Mouse (Mus musculus): ENCODE data around the gene Zfp523.
A peak's percentile ranks its signal among the peaks of the same experiment; 100 is the strongest.

Zfp523 gene

GRCm38 (mm10) chr17:28161310-28161881 lies 15.5 kb upstream of the Zfp523 start:
- DNase-seq, result no peak

- DNase-seq, result peak; percentile 78 to 79
These were observed 13.3 kb upstream of the Zfp523 start for GRCm38 (mm10) chr17:28163666-28164065.

DNA sequence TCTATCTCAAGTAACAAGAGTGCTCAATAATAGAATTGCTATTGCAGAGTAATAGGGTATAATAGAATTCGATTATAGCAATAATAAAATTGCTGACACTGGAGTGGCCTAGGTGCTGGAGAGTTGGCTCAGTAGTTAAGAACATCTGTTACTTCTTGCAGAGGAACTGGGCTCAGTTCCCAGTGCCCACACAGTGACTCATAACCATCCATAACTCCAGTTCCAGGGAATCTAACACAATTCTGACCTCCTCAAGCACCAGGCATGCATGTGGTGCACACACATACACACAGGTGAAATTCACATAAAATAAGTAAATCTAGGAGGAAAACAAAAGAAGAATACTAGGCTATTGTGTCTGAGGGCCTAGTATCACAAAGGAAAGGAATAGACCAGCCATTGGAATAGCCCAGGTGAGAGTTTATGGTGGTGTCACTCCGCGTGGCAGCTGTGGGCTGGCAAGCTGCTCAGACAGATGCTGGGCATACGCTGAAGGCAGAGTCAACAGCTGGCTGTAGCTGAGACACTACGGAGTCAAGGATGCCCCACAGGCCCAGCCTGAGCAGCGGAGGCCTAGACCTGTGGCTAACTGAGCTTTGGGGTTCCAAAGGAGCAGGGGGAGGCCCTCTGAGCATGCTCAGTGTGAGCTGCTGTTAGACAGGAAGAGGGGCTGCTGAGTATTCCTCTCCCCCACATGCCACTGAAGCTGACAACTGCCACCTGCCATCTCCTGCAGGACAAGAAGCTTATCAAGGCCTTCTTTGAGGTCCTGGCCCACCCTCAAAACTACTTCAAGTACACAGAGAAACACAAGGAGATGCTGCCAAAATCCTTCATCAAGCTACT lies 6.2 kb upstream of the Zfp523 start:
- peak; percentile 35 to 64 for DNase-seq

DNA sequence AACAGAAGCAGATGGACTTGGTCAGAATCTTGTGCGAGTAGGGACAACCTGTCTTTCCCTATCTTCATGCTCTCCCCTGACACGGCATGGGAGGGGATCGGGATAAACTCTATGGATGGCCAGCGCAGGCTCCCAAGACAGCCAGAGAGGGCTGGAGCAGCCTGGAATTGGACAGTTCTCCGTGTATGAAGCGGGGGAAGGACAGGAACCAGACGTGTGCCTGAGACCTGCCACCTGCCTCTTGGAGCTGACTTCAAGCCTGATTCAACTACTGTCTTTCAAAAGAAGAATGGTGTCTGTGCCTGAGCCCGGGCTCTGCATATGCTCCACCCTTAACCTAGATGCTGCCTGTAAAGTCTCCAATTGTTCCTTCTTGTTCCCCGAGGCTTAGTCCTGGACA lies 4.2 kb upstream of the Zfp523 start:
- no peak for DNase-seq

DNA sequence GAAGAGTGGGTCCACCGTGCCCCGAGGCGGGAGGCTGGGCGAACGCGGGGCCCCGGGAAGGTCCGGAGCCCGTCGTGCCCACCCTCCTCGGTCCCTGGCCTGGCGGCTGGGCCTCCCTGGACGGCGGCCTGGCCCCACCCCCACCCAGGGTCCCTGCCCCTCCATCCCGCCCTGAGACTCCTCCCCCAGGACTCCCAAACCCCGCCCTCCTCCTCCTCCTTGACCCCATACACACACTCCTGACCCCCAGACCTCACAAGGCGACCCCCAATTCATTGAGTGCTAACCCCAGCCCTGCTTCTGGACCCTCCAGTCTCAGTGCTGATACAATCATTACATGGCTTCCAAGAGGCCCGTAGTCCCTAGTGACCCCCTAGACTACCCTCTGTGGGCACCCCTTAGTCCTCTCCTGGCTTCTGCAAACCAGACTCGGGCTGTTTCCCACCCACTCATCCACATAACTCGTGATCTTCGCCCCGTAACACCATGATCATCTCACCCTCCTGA lies 664 bp downstream of the Zfp523 start:
- DNase-seq, result no peak

- no peak for DNase-seq
These were observed 3.4 kb downstream of the Zfp523 start for GRCm38 (mm10) chr17:28180331-28180730.

GRCm38 (mm10) chr17:28180783-28181544 lies 4.0 kb downstream of the Zfp523 start:
- no peak for DNase-seq

DNA sequence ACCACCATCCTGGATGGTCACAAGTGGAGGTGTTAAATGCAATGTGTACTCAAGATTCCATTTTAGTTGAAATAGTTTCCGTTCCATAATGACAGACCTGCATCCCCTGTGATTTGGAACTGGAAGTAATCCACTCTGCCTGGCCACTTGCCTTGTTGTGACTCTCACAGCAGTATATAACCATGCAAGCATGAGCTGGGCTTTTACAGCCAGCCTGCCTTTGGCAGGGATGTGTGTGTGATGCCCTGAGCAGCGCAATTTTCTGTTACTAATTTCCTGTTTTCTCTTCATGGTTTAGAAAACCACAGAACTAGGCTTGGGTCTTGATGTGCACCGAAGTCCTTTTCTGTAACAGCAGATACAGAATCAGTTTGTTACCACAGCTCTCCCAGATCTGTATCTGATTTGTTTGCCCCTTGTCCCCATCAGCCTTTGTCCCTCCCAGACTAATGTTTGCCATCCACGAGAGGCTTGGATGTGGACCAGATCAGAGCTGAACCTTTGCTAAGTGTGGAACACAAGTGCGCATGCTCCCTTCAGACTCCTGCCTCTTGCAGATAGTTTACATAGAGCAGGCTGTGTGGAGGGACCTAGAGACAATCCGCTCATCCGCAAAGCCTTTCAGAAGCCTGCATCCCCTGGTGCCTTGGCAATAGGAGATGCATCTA lies 8.2 kb downstream of the Zfp523 start:
- no peak for DNase-seq

DNA sequence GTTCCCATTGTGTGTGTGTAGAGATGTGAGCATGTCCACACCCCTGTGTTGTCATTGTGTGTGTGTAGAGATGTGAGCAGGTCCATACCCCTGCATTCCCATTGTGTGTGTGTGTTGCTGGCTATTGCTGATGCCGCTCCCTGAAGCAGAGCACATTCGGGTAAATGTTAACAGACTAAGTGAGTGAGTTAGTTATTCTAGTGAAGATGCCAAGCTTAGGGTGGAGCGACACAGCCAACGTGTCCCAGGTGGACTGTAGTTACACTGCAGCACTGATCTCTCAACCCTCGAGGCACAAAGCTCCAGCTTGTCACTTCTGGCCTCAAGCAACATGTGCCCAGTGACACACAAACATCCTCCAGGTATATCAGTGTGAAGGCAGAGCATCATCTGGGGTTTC lies 11.4 kb downstream of the Zfp523 start:
- no peak for DNase-seq

DNA sequence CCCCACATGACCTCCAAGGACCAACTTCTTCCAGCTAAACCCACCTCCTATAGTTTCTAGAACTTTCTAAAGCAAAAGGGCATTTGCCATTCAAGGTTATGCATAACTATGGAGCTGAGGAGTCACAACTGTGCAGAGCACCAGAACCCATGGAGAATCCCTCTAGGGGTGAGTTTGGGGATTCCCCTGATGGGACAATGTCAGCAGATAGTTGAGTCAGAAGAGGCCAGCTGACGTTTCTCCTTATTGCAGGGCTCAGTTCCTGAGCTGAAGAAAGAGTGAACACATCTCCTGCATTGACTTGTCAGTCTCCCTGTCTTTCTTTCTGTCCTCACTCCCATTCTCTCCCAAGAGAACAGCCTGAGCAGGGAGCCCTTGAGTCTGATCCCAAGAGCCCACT lies 15.8 kb downstream of the Zfp523 start:
- no peak for DNase-seq

- DNase-seq, result no peak
These were observed 16.6 kb downstream of the Zfp523 start for GRCm38 (mm10) chr17:28193559-28193958.

- DNase-seq, result no peak
These were observed 18.1 kb downstream of the Zfp523 start for GRCm38 (mm10) chr17:28195033-28195432.

GRCm38 (mm10) chr17:28197646-28198045 lies 20.7 kb downstream of the Zfp523 start:
- peak in 1 of 2 experiments; percentile 10 for DNase-seq

DNA sequence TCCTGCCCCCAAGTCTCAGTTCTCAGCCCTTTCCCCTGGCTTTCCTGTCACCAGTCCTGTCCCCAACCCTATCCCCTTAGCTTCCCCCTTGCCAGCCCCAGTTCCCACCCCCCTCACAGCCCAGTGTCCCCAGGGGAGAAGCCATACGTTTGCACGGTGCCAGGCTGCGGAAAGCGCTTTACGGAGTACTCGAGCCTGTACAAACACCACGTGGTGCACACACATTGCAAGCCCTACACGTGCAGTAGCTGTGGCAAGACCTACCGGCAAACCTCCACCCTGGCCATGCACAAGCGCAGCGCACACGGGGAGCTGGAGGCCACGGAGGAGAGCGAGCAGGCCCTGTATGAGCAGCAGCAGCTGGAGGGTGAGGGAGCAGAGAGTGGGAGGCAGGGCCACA lies 25.1 kb downstream of the Zfp523 start:
- no peak for DNase-seq

GRCm38 (mm10) chr17:28204052-28204720 lies 27.3 kb downstream of the Zfp523 start:
- peak; percentile 74 to 79 for DNase-seq

DNA sequence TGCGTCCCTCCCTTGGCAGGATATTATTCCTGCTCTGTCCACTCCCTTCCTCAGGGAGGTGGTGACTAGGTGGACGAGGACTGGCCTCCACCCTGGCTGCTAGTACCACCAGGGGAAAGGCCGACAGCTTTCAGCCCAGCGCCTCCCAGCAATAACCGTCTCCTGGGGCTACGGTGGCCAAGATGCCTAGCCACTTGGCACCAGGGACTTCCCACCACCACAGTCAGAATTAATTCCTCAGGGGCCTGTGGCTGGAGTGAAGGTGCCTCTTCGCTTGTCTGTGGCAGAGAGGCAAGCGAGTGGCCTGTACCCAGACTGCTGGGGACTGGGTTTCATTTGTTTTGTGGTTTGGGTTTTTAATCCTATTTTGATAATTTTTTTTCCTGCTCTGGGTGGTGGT lies 28.5 kb downstream of the Zfp523 start:
- DNase-seq, result peak in 1 of 2 experiments; percentile 32

DNA sequence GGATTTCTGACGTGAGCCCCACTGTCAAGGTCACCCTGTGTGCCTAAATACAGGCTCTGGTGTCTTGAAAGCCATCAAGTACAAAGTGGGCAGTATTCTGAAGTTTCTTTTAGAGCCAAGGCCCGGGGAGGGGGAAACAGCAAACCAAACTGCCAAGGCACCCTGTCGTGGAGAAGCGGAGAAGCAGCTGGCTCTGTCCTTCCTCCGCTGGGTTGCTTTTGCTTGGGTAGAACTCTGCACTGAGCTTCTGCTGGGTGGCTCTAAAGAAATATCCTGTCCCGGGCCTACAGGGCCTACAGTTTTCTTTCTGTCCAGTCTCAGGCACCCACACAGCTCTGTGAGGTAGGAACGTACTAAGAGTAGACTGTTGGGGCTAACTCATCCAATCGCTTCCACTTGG lies 30.2 kb downstream of the Zfp523 start:
- peak in 1 of 2 experiments; percentile 70 for DNase-seq

DNA sequence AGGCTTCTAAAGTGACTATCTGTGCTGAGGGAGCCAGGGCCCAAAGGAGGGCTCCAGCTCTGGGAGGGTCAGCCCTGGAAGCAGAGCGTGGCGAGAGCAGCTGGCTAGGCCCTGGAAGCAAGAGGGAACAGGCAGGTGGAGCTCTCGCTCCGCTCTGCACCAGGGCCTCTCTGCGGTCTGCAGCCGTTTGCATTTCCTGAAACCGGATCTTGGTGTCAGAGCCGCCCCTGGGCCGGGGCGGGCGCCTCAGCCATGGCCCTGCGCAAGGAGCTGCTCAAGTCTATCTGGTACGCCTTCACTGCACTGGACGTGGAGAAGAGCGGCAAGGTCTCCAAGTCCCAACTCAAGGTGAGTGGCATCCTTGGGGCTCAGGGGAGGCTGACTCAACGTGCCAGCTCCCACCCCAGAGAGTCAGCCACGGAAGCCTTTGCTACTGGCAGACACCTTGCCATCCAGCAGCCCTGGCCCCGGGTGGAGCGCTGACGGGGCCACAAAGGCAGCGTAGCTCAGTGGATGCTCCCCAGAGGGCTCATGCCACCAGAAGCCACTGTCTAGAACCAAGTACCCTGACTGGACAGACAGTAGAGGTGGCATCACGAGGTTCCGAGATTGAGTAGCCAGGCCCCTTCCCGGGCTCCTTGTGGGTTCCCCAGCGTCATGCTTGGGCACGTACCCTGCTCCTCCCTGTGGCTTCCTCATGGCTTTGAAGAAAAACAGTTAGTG lies 30.8 kb downstream of the Zfp523 start, which contains the start of gene Def6:
Gene Def6, plus strand, starts transcription at position 188 of the 723 bp plus-strand sequence.
- DNase-seq, result peak; percentile 88 to 91

- DNase-seq, result no peak
These were observed 31.3 kb downstream of the Zfp523 start for GRCm38 (mm10) chr17:28208314-28208612.

DNA sequence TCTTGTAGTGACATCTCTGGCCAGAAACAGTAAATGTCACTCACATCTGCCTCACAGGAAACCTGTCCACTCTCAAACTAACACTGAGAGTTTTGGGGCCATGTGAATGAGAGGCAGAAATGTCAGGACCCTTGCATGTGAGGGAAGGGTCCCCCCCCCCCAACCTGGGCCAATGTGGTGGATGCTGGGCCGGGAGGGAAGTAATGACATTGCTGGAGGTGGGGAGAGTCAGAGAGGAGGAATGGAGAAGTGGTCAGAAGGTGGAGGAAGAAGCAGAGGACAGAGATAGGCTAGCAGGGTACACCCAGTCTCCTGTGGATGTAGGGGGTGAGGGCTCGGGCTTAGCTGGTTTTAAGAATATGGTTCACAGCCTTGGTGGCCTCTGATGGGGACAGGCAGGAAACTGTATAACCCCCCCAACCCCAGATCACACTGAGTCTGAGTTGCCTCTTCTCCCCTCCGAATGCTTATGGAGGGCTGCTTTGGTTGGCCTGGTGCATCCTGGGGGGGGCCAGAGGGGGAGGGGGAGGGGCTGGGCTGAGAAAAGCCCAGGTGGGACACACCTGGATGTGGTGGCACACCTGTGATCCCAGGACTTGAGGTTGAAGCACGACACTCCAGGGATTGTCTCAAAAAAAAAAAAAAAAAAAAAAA lies 32.7 kb downstream of the Zfp523 start:
- peak; percentile 40 to 57 for DNase-seq

DNA sequence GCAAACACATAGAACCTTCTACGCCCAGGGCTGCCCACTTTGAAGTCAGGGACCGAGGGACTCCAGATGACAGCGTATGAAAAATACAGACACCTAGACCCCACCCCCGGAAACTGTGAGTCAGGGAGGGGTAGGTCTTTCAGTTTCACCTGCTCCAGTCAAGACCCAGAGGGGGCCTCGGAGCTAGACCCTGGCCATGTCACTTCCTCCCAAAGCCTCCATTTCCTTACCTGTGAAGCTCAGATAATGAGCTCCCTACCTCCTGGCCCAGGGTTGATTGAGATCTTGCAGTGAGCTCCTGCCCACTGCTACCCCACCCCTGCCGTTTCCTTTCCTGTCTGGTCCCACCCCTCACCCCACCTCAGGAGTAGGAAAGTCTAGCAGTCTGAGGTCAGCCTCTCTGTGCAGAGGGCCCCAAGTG lies 35.0 kb downstream of the Zfp523 start:
- DNase-seq, result peak; percentile 77 to 87
